Mouse (Mus musculus): Measurements from ENCODE around the gene Eif4e2. TPM values are rescaled to one million over a fixed set of nuclear protein-coding genes. Genes with fewer than 3 reads are reported as not detected.
A peak's percentile ranks its signal among the peaks of the same experiment; 100 is the strongest.

The Eif4e2 gene
- total RNA-seq, 2 experiments from 2014 or later: 56.9 to 59.4 TPM

DNA sequence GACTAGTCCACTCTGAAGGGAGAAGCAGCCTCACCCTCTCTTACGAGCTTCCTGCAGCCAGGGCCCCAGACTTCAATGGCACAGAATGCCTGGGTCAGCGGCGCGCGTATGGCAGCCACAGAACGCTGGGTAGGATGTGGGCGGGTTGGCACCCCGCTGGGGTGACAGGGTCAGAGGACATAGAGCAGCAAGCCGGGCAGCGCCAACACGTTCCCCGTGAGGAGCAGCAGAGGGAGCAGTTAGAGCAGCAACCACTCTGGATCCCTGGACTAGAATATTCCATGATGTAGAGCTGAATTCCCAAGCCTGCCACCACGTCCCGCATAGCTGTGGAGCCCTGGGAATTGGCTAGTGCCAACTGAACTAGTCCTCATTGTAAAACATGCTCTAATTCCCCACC, 44.8 kb downstream of the Eif4e2 start:
- DNase-seq (ENCODE audit: low spot score in 2 of 2): peak in 1 of 2 experiments; percentile 22

GRCm38 (mm10) chr1:87259316-87259715, 45.6 kb downstream of the Eif4e2 start:
- no peak for DNase-seq (ENCODE audit: low spot score in 2 of 2)

DNA sequence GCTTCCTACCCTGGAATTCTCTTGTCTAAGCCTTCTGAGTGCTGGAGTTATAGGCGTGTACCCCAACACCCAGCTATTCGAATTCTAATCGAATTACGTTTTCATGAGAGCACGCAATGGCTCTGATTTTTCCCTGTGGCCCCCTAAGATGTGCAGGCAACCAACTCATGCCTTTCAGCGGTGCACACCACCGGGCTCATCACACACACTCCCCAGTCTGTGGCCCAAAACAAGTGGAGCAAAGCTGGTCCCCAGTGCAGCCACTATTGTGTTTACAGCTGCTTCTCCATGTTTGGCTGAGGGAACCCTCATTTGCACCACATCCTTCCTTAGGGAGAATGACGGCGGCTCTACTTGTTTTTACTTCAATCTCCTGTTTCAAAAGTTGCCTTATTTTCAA, 49.5 kb downstream of the Eif4e2 start:
- no peak for DNase-seq (ENCODE audit: low spot score in 2 of 2)

- no peak for DNase-seq (ENCODE audit: low spot score in 2 of 2)
These were observed 50.1 kb downstream of the Eif4e2 start for GRCm38 (mm10) chr1:87263796-87264133.

GRCm38 (mm10) chr1:87264134-87265006, 50.7 kb downstream of the Eif4e2 start, which contains the start of gene Efhd1:
Efhd1 (plus strand) TSS chr1:87264363.
- no peak for DNase-seq (ENCODE audit: low spot score in 2 of 2)

GRCm38 (mm10) chr1:87265200-87265599, 51.5 kb downstream of the Eif4e2 start:
- no peak for DNase-seq (ENCODE audit: low spot score in 2 of 2)

DNA sequence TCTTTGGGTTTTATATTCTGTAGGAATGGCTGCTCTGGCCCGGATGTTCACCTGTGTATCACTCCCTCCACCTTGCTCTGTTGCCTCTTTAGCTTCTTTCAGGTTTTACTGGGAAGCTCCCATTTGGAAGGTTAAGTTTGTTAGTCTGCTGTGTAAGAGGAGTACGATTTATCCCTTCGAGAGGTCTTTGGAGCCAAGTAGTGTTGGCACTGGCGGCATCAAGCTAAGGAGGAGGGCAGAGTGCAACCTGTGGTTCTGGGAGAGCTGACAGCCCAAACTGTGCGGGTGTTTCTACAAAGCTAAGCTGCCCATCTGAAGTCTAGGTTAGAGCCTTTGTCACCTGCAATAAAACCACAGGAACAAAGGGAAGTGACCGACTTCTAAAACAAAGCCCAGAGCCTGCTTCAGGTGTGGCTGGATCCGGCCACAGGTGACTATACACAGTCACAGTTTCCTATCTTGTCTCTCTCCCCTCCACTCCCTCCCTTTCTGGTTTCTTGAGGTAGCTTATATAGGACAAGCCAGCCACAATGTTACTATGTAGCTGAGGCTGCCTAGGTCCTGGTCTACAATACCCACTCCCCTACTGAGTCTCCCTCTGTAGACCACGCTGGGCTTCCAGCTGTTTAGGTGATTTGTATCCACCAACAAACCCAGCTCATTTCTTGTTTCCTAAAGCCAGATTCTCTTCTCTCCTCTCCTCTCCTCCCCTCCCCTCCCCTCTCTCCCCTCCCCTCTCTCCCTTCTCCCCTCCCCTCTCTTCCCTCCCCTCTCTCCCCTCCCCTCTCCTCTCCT, 52.8 kb downstream of the Eif4e2 start:
- no peak for DNase-seq (ENCODE audit: low spot score in 2 of 2)

GRCm38 (mm10) chr1:87270204-87270603, 56.5 kb downstream of the Eif4e2 start:
- no peak for DNase-seq (ENCODE audit: low spot score in 2 of 2)

- DNase-seq (ENCODE audit: low spot score in 2 of 2): peak in 1 of 2 experiments; percentile 28
These were observed 57.1 kb downstream of the Eif4e2 start for GRCm38 (mm10) chr1:87270641-87271467.

GRCm38 (mm10) chr1:87271596-87271995, 57.9 kb downstream of the Eif4e2 start:
- DNase-seq (ENCODE audit: low spot score in 2 of 2): no peak

DNA sequence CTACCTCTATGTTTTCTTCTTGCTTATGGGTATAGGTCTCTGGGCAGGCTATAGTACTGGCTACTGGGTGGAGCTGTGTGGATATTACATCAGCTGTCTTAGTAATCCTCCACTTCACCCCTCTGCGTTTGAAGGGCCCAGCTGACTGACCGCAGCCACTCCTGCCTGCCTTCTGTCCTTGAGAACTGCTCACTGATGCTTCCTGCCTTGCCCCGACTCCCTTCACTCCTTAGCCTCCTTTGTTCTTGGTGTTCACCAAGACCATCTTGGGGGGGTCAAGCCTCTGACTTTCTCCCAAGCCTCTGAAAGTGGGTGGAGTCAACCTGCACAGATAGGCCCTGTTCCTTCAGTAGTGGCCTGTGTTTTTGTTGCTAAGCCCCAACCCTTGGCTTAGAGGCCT, 58.7 kb downstream of the Eif4e2 start:
- no peak for DNase-seq (ENCODE audit: low spot score in 2 of 2)

- peak; percentile 30 to 57 for DNase-seq (ENCODE audit: low spot score in 2 of 2)
These were observed 59.8 kb downstream of the Eif4e2 start for GRCm38 (mm10) chr1:87273514-87273942.

GRCm38 (mm10) chr1:87274134-87274533, 60.4 kb downstream of the Eif4e2 start:
- DNase-seq (ENCODE audit: low spot score in 2 of 2): no peak

DNA sequence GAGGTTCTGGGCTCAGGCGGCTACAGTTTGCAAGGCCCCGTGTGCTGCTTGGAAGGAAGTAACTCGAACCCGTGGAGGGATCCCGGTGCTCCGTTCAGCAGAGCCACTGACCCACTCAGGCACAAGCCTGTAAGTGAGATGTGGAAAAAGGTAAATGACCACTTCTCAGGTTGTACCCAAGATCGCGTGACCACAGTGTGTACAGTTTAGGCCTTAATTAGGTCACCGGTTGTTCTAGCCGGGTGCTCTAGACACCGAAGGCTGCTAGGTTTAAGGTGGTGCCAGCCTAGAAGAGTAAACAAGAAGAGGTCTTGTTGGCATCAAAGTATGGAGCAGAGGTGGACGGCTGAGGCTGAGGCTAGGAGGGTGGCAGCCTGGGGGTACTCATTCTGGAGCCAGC, 61.4 kb downstream of the Eif4e2 start:
- DNase-seq (ENCODE audit: low spot score in 2 of 2): no peak

- no peak for DNase-seq (ENCODE audit: low spot score in 2 of 2)
These were observed 62.3 kb downstream of the Eif4e2 start for GRCm38 (mm10) chr1:87276056-87276455.

DNA sequence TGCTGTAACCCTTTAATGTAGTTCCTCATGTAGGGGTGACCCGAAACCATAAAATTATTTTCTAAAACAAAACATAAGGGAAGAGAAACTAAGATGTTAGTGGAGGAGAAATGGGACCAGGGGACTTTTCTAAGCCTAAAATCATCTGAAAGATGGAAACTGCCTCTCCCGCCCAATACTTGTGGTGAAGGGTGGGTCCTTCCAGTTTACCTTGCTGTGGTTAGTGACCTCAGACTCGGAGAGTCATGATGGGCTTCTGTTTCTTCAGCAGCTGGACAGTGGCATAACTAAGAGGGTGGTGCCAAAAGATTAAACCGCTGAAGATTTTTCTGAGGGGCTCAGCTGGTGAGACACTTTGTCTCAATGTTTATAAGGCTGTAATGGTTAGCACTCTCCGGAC, 66.6 kb downstream of the Eif4e2 start:
- DNase-seq (ENCODE audit: low spot score in 2 of 2): no peak

- no peak for DNase-seq (ENCODE audit: low spot score in 2 of 2)
These were observed 68.1 kb downstream of the Eif4e2 start for GRCm38 (mm10) chr1:87281599-87282412.

DNA sequence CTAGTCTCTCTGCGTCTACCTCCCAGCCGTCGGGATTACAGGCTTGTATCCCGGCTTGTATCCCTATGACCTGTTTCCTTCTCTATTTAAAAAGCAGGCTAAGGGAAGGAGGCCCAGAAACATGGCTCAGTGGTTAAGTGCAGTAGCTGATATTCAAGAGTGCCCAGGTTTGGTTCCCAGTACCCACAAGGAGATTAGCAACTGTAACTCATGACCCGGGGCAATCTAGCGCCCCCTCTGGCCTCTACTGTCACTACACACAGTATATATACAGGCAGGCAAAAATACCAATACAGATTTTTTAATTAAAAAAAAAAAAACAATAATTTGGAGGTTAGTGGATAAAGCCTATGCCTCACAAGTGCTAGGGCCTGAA, 68.7 kb downstream of the Eif4e2 start:
- no peak for DNase-seq (ENCODE audit: low spot score in 2 of 2)

DNA sequence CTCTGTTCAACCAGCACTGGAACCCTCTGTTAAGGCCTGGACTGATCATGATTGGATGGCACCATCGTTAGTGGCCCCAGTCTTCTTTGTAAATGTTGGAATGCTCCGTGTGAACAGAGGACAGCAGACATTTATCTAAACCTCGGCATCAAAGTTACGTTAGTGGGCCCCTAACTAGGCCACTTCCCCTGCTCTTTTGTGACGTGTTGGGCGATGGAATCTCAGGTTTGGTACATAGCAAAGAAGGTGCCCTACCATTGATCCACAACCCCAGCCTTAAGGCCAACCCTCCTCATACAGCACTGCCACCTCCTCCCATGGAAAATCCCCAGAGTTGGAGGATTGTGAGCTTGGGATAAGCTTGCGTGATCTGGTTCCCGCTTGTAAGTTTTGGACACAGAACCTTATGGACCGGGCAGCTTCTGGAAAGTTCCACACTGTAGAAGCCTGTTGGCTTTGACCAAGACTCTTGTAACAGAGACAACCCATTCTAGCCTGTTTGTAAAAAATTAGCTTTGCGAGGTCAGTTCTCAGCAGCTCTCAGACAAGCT, 69.8 kb downstream of the Eif4e2 start:
- DNase-seq (ENCODE audit: low spot score in 2 of 2): no peak

DNA sequence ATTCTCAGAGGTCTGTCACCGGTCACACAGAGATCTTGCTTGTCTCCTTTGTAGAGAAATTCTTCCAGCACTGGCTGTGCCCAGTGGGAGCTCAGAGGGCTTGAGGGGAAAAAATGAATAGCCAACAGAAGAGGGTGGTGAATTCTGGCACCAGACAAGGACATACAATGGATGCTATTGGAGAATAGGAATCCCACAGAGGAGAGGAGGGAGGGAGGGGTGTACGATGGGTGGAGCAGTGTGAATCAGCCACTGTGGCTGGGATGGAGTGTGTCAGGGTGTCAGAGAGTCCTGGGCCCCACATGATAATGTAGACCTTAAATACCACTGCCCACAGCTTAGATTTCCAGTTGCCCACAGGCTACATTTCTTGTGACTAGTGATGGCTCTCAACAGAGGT, 73.4 kb downstream of the Eif4e2 start:
- peak in 1 of 2 experiments; percentile 29 for DNase-seq (ENCODE audit: low spot score in 2 of 2)
